Mouse (Mus musculus) kidney, postnatal 14 days (tissue): ENCODE results near the gene Grip1.
A peak's percentile ranks its signal among the peaks of the same experiment; 100 is the strongest.

ENCODE experiments used
- DNase-seq: peaks from one replicate; pipeline ENCODE4 v3.0.0; 2022; ENCODE audit warnings: mixed read lengths

Grip1 gene

DNA sequence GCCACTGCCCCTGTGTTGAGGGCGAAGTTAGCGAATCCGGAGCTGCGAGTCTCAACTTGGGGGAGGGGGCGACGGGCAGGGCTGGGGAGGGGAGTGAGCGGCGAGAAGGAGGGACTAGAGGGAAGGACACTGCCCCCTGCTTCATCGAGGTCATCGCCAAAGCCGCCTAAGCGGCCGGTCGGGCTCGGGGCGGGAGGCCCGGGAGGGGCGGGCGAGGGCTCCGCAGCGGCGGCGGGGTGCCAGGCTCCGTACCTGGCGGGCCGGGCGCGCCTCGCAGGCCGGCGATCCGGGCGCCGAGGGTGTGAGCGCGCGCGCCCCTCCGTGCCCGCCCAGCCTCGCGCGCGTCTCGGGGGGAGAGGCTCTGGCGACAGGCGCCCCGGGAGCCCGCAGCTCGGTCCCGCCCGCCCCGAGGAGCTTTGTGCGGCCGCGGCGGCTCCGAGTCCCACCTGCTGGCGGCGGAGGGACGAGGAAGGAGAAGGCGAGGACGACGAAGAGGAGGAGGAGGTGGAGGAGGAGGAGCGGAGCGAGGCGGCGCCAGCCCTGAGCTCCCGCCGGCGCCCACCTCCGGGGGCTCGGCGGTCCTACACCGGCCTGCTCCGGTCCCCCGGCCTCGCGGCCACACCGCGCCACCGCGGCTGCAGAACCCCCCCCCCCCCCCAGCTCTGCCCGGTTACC, at the start of gene Grip1:
Gene Grip1, plus strand, starts transcription at position 400 of the 675 bp plus-strand sequence.
- DNase-seq, result peak; percentile 60

DNA sequence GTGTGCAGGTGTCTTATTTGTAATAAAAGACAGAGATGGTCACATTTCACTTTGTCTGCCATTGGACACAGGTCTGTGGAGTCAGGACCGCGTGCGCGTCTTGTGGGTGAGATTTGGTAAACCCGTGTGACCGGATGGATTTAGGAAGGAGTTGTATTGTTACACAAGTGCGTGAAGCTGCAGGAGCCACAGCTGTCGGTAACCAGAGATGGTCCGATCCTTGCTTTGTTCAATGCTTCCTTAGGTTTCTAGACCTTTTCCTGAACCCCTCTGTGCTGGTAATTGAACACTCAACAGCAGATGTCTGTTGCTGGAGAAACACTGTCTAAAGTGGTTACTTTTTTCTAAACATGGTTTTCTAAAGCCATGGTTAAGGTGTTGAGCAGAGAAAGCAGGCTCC, 48.5 kb upstream of the Grip1 start:
- DNase-seq, result no peak

DNA sequence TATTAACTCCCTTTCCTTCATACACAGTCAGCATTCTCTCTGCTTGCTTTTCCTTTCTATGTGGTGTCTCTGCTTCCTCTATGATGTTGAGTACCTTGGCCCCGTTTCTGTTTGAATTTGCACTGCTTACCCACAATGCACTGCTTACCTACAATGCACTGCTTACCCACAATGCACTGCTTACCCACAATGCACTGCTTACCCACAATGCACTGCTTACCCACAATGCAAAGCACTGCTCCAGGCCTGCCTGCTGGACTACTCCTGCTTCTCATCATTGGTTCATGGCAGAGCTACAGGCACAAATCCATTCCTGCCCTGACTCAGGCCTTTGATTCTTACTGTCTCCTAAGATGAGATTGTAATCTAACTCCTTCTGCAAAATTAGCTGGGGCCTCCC, 48.0 kb upstream of the Grip1 start:
- no peak for DNase-seq

DNA sequence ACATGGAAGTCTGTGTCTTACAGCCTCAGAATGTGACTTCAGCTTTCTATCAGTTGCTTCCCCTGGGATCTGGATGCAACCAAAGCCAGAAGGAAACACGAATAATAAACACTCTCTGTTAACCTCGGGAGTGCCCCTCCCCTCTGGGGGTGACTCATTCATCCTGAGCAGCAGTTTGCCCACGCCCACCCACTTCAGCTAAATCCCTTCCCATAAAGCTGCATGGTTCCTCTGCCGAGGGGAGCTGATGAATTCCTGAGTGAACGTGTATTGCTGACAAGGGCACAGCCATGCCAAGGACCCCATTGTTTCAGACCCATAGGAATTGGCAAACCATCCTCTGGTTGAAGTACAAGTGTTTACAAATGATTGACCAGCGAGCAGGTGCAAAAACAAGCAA, 45.3 kb upstream of the Grip1 start:
- peak; percentile 2 for DNase-seq

DNA sequence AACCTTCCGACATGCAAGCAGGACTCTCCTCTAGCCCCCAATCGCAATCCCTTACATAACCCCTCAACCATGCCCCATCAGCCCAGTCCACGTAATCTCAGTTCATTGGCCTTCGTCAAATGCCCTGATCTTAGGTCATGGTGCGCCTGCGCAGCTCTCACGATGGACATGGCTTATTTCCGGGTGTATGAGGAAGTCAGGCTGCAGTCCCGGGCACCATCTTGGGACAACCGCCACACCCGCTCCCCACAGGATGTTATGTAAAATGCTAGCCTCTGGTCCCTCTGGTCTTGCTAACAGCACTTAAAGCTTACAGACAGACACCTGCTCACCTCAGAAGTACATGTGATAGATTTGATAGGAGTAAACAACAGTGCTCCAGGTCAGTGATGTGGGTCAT, 40.4 kb upstream of the Grip1 start:
- DNase-seq, result no peak

DNA sequence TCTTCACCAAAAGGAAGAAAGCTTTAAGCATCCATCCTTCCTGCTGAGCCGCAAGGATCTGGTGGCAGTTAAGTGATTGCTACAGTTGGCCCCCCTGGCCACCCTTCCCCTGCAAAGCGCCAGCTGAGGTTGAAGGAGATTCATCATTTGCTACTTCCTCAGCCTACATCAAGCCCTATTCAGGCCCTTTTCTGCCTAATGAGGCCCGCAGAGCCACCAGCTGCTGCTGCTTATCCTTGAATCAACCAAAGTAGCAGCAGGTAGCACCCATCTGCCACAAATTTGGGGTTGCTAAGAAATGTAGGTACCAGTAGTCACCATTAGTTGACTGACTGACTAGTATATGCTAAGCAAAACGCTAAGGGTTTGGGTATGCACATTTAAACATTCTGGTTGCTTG, 38.5 kb upstream of the Grip1 start:
- no peak for DNase-seq

DNA sequence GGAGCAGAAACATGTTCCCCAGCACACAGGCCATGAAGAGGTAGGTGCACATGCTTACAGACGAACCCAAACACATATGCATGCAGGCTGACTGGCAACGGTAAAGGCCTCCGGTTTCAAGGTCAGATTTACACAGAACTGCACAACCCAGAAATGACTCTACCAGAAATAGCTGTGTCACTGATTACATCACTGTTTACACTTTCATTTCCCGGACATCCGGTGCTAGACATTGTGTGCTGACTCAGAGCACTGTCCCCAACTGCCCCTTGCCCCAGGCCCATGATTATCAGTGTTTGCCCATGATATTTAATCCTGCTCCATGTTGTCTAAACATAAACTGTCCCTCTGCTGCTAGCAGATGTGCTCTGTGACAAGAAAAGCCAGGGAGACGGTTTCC, 32.2 kb upstream of the Grip1 start:
- no peak for DNase-seq

DNA sequence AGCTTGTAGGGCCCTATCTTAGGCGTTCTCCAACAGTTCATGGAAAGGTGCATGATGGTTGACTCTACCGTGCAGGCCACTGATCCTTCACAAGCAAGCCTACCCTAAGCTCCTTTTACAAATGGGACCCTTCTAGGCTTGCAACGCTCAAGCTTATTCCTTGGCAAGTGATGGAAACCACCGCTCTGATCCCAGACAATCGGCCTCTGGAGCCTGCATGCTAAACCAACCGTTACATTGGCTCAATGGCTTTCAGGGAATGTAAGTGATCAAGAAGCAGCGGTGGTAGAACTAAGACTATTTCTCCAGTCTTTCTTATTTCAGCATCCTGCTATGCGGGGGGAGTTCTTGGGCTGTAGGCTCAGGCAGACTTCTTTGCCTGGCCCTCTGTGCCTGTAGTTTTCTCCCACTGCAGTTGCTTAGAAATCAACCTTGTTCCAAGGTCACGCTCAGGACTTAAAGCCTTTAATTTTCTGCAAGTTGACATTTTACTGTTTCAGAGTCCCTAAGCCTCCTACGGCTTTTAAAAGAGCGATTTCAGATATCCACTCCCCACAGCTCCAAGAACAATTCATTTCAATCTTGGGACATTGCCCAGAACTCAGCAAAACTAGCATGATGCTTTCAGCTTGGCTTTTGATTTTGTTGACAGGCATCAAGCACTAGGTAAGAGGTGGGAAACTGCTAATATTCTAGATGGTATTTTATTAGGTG, 29.7 kb upstream of the Grip1 start:
- no peak for DNase-seq

DNA sequence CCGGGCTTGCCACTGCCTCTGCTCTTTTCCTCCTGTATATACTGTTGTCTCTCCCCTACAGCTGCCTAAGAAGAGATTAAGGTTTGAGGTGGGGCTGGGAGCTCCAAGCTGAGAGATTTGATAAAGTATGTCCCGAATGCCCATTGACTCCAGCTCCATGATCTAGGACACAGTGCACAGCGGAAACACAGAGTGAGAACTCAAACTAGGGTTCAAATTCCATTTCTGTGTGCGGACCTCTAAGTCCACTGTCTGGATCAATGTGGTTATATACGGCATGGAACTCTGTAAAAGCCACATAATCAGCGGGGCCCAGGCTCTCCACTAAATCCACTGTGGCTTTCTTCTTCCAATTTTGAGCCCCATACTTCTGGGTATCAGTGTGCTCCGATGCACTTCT, 26.0 kb upstream of the Grip1 start:
- DNase-seq, result no peak

DNA sequence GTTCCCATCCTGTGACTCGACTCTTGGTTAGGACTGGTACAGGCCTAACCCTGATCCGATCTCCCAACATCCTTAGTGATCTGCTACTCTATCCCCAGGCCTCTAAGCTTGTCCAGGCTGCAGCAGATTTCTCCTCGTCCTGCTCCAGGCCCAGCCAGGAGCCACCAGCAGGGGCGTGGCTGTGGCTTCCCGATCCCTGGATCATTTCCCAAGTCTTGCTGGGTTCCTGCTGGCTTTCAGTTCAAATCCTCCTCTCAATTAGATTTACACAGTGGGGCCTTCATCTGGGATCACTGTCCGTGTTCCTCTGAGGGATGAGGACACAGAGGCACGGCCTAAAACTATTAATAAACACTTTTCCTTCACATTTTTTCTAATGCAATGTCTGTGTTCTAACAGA, 25.5 kb upstream of the Grip1 start:
- DNase-seq, result no peak

DNA sequence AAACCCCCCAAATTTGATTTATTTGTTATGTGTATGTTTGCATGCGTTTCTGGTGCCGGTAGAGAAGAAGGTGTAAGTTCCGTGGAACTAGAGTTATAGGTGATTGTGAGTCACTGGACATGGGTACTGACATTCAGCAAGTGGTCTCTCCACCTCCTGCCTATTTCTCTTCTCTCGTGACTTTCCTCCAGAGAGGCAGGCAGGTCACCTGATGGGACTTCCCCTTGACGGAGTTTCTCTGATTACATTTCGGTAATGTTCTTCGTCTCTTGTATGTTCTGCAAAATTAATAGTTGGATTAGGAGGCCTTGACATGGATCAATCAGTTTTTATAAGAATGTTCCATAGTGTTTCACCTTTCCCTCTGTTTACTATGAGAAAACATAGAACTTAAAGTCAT, 23.4 kb upstream of the Grip1 start:
- no peak for DNase-seq

DNA sequence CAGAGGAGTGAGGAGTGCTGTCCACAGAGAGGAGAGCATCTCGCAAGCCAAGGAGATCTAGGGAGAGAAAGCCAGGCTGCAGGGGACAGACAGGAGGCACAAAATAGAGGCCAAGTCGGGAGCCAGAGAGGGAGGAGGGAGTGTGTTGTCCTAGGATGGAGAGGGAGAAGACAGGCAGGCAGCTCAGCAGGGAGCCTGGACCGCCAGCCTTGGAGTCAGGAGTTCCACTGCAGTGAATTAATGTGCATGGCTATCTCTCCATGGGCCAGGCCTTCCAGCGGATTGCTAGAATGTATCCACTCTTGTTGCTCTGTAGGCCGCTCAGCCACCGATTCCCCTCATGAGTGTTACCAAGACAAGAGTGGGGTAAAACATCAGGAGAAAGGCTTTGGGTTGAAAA, 21.8 kb upstream of the Grip1 start:
- DNase-seq, result no peak

DNA sequence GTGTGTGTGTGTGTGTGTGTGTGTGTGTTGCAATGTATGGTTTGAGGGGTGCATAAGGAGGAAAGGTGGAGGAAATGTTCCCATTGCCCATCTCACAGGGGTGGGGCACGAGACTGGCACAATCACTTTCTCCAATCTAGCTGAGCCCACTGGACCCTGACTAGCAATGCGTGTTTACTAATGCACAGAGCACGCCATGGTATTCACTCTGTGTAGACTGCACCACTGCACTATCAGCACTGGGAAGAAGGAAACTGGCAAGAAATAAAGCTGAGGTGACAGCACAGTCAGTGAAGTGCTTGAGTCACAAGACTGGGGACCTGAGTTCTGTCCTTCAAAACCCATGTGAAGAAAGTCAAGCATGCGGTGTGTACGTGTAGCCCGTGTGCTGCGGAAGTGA, 17.8 kb upstream of the Grip1 start:
- DNase-seq, result no peak

DNA sequence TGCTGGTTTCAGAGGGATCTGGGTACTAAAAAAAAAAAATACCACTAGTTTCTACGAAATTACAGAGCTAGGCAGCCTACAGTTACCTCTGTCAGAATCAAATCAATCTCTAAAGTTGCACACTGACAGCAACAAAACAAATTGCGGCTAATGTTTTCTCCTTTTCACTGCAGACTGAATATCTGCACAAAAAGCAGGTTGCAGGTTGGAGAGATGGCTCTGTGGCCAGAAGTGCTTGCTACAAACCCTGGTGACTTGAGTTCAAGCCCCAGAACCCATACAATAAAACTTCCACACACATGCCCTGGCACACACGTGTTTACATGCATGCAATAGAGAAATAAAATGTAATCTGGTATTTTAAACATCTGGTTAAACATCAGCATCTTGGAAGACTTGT, 16.3 kb upstream of the Grip1 start:
- no peak for DNase-seq

DNA sequence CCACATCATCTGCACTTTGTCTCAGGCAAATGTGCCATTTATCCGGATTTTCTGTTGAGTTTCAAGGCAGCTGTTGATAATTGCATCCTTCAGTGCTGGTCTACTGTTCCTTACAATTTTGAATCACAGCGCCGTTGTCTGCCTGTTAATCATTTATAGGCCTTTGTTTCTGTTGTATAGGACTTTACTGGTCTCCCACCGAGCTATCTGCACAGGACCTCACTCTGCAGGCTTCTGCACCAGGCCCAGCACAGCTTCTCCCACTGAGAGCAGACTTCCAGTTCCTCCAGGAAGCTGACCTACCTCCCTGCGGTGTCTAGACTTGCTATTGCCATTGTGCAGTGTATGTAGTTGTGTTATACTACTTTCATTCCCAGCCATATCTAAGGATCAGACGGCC, 11.9 kb upstream of the Grip1 start:
- DNase-seq, result no peak

DNA sequence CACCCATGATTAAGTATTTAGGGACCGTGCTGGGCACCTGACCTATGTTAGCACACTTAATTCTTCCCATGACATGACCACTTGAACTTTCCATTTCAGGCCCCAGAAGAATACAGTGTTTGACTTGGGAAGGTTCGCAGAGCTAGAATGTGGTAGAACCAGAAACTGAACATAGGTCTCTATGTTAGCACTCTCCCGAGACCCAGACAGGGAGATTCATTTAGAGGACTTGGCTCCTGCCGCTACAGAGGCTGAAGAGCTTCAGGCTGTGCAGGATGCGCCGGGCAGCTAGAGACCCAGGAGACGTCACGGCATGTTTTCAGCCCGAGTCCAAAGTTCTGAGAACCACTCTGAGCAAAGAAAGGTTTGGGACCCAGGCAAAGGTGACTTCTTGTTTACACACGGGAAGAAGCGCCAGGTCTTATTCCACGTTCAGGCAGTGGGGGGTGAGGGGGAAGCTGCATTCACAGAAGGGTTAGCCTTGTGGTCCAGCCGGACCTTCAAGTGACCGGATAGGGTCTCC, 6.2 kb upstream of the Grip1 start:
- DNase-seq, result peak; percentile 52

DNA sequence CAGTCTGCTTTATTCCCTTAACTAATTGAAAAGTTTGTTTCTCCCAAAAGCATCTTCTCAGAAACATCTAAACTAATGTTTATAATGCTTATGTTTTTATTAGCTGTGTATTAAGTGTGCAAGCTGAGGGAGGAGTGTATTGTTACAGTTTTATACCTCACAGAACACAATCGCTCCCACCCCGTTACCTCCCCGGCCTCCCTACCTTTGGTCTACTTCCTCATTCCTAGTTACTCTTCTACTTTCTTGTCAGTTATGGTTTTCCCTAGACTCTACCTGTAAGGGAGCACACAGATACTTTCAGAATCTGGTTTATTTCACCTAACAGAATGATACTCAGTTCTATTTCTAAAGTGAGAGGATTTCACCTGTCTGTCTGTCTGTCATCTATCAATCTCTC, 5.7 kb upstream of the Grip1 start:
- DNase-seq, result no peak

DNA sequence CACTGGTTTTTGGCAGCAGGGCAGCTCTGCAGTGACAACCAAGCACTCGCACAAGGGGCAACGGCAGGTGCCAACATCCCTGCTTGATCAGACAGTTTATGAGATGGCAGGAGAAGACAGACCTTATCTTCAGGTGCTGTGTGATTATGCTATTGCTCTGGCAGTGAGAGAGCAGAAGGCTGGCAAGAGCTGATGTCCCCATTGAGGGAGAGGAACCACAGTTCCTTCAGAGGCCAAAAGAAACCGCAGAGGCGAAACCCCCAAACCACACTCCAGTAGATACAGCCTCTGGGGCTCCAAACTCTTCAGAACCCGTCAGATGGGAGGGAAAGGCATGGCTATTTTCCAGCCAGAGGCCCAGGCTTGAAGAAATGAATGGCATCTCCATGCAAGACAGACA, 932 bp upstream of the Grip1 start:
- DNase-seq, result no peak

DNA sequence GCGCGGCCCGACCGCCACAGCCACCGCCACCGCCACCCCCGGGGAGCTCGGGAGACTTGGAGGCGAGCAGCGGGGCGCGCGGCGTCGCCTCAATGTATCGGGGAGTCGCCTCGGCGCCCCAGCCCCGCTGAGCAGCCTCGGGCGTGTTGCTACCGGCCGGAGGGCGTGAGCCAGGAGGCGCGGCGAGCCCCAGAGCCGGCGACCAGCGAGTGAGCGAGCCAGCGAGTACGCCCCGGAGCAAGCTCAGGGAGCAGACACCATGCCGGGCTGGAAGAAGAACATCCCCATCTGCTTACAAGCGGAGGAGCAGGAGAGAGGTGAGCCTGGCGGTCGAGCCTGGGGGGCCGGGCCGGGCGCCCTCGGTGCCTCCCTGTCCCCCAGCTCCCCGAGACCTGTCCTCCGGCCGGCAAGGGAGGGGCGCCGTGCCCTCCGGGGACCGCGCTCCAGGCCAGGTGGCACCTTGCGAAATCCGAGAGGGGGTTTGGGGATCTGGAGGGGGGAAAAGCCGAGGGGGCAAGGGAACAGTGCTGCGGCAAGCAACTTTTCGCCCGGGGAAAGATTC, 557 bp downstream of the Grip1 start:
- peak; percentile 52 for DNase-seq

DNA sequence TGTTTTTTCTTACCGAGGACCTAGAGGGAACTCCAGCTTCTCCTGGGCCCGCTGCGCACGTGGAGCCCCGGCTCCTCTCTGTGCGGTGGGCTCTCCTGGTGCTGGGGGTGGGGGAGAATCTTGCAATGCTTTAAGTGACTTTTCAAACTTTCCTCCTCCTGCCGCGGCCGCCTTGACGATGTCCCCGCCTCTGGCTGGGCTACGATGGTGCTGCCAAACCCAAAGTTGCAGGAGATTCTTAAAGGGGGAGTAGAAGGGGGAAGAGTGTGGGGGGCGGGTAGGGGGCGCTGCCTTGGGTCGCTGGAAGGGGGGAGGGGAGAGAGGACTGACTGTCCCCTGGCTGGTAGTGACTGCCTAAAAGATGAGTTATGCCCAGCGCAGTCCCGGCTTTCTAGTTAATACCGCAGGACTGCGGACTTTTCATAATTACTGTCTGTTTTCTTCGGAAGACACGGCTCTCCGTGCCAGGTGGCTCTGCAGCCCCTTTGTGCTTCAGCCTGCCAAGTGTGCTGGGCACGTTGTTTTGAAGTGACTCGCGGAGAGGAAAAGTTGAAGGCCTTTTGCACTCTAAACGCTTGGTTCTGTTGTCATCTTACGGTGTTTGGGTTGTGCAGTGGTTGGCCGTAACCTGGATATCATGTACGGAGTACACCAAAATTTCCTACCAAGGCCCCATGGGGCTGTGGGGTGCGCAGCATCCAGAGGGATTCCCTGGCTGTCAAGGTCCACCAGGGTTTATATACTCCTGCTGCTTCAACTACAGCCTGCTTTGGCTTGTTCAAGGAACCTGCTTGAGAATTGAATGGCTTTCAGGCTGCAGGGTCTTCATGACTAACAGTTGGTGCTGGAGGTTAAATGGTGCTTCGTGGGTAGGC, 1.3 kb downstream of the Grip1 start:
- peak; percentile 7 for DNase-seq

DNA sequence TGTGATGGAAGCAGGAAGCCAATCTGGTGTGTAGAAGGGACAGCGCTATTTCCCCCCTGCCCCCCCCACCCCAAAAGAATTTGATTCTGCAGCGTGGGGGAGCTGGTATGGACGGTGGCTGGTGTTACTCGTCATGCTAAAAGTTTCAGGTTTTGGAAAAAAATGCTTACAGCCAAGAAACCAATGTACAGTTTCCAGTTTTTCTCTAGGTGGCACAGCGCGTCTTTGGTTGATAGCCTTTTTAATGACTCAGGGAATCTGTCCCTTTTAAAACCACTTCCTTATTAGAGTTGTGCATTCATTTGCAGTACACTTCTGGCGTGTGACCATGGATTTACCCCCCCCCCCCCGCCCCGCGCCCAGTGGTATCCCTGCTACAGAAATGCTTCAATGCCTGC, 1.9 kb downstream of the Grip1 start:
- no peak for DNase-seq

DNA sequence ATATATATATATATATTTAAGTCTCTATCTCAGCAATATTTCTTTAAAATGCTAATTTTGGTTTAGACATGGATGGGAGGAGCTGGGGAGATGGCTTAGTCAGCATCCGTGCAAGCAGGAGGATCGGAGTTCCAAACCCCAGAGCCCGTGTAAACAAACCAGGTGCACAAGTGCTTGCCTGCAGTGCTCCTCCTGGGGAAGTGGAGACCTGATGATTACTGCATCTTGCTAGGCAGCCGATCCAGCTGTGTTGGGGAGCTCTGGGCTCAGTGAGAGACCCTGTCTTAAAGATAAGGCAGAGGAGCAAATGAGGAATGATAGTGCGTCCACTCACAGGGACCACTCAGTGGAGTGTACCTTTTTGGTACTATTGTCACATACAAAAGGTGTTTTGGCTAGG, 3.5 kb downstream of the Grip1 start:
- no peak for DNase-seq

DNA sequence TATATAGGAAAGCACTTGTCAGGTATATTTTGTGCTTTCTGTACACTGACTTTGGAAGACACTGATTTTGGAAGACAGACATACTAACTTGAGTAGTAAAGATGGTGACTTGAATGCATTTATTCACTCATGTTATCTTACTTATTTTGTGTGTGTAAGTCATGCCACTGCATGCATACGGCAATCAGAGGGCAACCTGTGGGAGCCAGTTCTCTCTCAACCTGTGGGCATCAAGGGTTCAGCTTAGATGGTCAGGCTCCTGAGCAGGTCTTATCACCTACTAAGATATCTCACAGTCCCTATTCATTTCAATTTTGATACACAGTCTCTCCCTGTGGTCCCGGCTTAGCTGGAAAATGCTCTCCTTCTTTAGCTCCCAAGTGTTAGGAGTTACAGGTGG, 5.4 kb downstream of the Grip1 start:
- no peak for DNase-seq
